Mouse (Mus musculus) A20 (cell line): Measurements from ENCODE around the gene Eef1e1.
"Not testable (repeated sequence)": the region's sequence is repeated elsewhere in the genome, so short reads cannot be mapped to it uniquely, and the experiment has no call there.

Source experiments
- DNase-seq: peaks from one replicate; pipeline ENCODE4 v3.0.0-alpha.2; 2011; ENCODE audit warnings: low read depth, low spot score

Eef1e1 gene

DNA sequence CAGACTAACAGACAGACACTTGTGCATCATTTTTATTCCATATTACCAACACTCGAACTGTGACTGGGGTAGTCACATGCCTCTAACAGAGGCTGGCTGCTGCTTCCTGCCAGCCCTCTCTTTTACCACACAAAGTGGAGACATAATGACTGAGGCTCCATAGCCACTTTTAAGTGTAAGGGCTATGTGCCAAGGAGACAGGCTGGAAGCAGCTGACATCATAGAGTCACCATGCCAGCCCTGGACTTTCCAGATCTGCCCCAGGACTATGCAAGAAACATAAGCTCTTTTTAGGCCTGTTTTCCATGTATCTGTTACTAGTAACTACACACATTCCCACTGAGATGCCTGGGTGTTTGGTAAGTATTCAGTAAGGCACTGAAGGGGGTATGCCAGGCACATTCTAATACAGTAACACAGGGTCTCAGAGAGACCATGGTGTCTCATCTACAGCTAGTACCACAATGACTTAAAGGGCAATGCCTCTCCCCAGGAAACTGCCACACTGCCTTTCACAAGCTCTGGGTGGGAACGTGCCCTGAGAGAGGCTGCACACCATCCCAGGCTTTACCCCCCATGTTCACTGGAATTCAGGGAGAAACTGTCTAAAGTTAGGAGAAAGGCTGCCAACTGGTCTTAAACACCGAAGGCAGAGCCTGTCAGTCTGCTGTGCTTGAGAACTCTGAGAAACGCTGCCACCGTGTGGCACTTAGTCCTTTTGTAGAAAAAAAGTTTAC is 33.2 kb downstream of the Eef1e1 start:
- peak; percentile 36 for DNase-seq

DNA sequence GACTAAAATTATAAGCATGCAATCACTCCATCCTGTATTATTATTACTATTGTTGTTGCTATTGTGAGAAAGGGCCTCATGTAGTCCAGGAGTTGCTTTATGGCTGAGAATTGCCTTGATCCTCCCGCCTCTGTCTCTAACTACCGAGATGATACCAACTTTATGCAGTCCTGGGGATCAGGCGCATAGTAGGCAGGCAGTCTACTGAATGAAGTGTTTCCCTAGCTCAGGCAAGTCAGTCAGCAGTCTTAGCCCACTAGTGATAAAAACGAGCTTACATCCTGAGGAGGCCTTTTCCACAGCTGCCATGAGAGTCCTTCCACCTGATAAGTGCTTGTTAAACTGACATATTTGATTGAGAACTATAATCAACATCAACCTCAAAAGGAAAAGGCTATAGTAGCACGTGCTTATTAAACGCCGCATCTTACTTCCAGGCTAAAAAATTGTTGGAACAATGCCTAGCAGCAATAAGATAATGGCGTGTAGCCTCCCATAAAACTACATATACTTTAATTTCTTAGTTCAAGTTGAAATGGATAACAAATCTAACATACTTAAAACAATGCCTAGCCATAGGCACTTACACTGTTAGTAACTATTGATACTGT is 34.5 kb downstream of the Eef1e1 start:
- DNase-seq = no peak

DNA sequence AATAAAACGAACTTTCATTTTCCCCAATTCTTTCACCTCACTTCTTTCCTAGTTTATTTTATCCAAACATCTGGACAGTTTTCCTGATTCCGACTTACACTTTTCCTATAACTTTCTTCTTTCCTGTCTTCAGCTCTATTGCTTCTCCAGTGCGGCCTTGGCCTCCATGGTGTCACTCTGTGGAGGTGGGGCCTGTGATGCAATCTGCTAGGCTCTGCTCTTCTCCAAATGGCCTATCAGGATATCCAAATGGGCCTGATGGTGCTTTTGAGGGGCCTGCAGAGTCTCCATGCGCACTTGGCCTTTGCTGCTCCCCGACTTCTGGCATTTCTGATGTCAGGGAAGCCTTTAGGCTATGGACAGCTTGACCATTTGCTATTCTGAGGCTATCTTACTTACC is 35.6 kb downstream of the Eef1e1 start:
- no peak for DNase-seq

DNA sequence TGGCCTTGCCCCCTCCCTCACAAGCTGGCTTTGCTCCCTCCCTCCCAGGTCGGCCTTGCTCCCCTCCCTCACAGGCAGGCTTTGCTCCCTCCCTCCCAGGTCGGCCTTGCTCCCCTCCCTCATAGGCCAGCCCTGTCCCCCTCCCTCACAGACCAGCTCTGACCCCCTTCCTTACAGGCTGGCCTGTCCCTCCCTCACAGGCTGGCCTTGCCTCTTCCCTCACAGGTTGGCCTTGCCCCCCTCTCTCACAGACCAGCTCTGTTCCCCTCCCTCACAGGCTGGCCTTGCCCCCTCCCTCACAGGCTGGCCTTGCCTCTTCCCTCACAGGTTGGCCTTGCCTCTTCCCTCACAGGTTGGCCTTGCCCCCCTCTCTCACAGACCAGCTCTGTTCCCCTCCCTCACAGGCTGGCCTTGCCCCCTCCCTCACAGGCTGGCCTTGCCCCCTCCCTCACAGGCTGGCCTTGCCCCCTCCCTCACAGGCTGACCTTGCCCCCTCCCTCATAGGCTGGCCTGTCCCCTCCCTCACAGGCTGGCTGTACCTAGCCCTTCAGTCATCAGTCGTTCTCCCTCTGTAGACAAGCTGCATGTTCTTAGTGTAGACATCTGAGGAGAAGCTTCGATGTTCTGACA is 40.7 kb downstream of the Eef1e1 start:
- not testable (repeated sequence) for DNase-seq

DNA sequence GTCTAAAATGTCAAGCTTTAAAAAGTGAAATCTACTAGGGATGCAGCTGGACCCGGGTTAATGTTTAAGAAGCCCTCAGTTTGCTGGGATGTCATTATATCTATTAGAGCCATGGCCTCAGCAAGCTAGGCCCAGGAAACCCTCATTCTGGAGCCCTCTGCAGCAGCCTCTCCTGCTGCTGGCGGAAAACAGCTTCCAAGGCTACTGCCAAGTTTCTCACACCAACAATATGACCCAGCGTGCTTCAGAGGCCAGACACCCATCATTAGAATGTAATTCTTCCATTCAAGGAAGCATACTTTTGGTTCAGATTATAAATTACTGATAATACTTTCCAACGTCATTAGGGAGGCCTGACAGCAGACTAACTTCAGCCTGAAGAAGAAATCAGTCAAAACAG is 42.0 kb downstream of the Eef1e1 start:
- DNase-seq = no peak

DNA sequence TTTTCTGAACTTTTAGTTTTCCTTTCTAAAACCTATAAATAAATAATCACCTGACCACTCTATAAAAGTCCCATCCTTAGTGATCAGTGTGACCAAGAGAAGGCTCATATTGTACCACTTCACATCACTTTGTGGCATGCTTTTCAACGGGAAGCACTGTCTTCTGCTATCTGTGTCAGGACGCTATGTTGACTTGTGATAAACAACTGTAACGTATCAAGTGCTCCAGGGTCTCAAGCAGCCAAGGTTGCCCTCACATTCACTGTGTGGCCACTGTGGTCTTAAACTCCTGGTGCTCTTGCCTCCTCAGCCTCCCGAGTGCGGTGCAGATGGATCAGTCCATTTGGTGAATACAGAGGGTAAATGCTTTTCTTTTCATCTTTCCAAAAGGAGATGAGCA is 43.2 kb downstream of the Eef1e1 start:
- DNase-seq = no peak

DNA sequence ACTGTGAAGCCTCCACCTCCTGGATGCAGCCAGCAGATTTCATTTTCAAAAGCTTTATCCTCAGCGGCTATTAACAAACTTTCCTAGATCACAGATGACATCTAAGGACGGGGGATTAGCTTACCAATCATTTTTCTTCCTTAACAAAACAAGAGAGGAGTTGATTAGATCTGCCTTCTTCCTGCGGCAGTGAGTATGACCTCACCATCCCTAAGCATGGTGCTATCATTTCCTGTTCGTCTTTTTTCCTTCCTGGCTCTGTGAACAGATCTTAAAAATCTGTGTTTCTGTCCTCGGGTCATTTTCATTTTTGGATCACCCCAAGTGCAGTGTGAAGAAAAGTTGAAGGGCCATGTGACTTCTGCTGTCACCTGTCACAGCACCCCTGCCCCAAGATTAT is 44.6 kb downstream of the Eef1e1 start:
- DNase-seq = no peak

DNA sequence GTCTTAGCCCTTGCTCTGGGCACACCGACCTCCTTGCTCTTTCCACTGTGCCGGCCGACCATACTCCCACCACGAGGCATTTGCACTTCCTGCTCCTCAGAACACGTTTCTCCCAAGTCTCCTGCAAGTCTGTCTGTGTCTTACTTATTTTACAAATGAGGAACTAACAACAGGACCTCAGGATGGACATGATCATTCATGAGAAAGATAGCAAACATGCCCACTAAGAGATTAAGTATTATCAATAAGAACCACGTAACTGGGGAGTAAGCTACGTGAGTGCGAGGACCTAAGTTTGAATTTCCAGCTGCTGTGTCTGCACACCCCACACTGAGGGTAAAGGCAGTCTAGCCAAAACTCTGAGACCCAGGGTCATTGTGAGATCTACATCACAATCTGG is 45.3 kb downstream of the Eef1e1 start:
- no peak for DNase-seq

DNA sequence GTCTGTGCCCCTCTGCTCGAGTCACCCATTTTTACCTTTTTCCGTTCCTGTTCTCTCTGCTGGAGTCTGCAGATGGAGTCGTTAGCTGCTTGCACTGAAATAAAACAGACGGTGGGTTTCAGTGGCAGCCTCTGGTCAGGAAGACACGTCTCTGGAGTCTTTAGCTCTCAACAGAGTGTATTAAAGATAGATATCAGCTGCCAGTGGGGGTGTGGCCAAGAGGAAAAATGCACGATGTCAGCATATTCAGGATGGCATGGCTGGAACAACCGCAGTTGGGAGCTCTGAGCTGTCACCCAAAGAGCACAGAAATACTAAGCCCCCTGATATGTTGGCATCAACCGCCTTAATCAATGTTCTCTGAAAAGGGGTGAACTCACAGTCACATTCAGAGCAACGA is 46.2 kb downstream of the Eef1e1 start:
- DNase-seq = no peak

DNA sequence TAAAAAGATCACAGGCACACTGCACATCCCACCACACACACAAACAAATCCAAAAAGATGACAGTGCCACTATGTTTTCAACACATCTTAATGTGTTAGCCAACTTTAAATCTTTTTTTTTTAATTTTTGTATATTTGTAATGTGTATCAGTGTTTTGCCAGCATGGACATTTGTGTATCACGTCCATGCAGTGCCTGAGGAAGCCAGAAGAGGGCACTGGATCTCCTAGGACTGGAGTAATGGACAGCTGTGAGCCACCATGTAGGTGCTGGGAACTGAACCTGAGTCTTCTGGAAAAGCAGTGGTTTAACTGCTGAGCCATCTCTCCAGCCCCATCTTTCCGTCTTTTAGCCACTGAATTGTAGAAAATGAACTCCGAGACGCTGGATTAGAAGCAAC is 46.7 kb downstream of the Eef1e1 start:
- no peak for DNase-seq

DNA sequence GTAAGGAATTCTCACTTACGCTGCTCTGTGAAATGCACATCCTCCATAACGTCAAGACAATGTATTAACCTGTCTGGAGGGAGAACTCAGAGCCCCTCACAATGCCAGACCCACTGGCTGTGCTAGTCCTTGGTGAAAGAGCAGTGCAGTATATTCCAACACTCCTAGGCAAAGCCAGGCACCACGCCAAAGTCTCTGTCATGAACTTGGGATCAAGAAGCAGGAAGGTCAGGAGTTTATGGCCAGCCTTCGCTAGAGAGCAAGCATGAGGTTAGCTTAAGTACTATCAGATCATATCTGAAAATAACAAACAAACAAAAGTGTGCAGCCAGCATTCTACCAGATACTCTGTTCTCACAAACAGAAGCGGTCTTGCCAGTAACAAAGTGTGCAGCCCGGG is 48.5 kb downstream of the Eef1e1 start:
- DNase-seq = no peak

DNA sequence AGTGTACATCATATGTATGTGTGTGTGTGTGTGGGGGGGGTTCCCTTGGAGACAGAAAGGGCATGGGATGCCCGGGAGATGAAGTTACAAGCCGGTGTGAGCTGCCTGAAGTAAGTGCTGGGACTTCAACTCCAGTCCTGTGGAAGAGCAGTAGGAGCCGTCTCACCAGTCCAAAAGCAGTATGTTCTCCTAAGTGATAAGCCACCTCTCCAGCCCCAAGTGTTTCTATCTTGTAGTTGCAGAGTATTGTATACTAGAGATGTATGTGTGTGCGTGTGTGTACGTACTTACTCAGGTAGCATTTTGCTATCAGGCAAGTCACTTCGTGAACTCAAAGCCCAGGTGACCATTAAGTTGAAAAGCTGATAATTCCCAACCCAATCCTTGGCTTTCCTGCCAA is 51.7 kb downstream of the Eef1e1 start:
- DNase-seq = no peak

DNA sequence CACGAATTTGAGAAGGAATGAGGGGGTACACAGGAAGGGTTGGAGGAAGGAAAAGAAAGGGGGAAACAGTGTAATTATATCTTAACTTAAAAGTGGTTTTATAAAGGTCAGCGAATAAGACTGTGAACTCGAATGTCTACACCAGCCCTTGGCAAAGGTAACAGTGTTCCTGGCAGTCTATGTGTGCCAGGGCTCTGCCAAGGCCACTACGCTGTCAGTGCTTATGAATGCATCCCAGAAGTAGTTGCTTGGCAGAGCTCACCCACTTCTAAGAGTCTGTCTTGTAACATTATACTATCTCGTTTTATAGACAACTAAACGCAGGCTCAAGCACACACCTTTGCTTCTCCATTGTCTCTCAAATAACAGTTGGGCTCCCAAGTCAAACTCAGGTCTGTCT is 53.5 kb downstream of the Eef1e1 start:
- DNase-seq = no peak

DNA sequence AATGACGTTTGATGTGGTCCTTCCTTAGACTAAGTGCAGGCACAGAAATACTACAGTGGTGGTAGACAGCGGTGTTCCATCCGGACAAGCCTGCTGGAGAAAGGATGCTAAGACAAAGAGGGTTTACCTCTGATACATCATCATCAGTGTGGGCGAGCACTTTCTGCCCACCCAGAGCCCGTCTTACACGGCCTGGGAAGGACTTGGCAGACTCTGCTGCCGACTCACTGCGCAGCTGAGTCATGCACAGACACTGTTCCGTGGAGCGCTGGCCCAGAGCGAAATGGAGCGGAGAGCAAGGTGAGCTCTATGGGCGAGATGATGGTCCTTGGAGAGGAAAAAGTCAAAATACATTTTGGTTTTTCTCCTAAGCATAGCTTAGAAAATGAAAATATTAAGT is 55.9 kb downstream of the Eef1e1 start:
- DNase-seq = no peak

DNA sequence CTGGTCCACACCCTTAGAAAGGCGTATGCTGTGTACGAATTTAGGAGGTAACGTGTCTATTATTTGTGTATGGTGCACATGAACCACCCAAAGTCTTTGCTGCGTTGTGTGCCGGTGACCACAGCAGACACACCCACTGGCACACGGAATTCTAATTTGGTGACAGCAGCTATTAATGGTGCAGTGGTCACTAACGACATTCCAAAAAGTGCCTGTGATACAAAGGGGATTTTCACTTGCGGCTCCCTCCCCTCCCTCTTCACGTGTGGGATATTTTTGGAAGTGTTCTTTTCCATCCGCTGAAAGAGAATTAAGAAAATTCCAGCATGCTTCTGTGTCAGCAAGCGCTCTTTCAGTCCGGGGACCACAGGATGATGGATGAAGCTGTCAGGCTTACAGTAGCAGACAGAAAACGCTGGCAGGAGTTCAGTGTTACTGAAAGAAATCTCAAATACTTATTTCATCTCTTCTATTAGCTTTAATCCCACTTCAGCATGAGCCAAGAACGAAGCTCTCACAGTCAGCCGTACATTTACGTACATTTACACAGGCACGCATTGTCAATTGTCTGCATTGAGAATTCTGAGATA is 56.5 kb downstream of the Eef1e1 start:
- no peak for DNase-seq

DNA sequence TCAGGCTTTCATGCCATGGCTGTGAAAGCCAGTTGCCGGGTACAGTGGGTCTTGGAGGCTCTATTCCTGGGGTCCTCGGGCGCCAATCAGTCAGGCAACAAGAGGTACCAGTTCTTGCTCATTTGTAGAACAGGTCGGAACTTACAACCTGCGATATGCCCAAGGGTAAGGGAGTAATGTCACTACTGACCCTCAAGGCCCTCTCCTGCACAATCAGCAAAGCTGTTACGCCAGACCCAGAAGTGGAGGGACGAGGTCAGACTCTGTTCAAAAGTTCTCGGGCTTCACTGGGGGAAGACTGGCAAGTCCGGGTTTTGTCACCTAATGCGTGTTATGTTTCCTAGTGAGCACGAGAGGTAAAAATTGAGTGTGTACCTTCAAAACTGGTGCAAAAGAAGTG is 58.0 kb downstream of the Eef1e1 start:
- no peak for DNase-seq

DNA sequence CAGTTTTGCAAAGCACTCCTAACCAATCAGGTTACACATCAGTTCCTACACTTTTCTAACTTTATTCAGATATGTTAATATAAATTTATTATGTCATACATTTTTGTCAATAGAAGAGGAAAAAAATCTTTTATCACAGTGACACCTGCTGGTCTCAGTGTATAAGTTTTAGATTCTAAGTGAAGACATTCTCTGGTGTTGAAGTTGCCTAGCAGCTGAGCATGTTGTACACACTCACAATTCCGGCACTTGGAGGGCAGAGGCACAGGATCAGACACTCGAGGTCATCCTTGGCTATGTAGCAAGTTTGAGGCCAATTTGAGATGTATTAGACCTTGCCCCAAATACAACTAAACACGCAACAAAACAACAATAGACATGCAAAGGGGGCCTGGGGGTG is 61.8 kb downstream of the Eef1e1 start:
- DNase-seq = peak; percentile 32

DNA sequence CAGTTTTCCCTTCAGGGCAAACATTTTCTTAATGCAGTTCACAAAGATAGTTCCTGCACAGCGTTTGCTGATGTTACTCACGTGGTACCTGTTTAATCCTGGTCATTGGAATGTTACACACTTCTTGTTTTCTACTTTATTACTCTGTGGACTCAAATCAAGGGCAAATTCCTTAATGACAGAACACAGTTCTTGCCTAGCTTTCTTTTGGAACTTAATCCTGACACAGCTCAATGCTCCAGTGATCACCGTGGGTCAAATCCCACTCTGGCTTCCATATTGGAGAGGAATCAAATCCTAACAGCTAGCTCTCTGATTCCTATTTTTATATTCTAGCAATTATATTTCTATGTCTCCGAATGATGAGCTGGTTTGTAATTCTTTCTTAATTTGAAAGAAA is 62.4 kb downstream of the Eef1e1 start:
- no peak for DNase-seq
